Mouse (Mus musculus): ENCODE measurements at regions not wholly inside any gene's neighbourhood (a gene's known extent, or its start where the extent isn't known, plus 50 kb on each side); places are given as distances from the start of the nearest gene placed in this dataset.

- H3K27me3 ChIP-seq (ENCODE audit: control insufficient read depth, insufficient read depth, low read length) = no peaks in the 10 kb centered on the region
- TF ChIP-seq EP300 (IDR thresholded peaks at IDR 0.05; ENCODE audit: insufficient read depth, low read depth, low read length) (no peak), POLR2A (IDR thresholded peaks at IDR 0.05; ENCODE audit: insufficient read depth, low read depth, low read length) (no peak), CTCF (IDR thresholded peaks at IDR 0.05) (no peak)
- no peak overlapping the region for H3K9ac ChIP-seq (ENCODE audit: low read depth, low read length)
- no peaks in the 10 kb centered on the region for H3K79me2 ChIP-seq (replicated peaks; ENCODE audit: control insufficient read depth, insufficient read depth, low read length)
- no peak for DNase-seq
- intact Hi-C loops (cut with DNase I) = no loop called here
- WGBS = 74% methylated on average over 5 of the region's 5 CpGs
- no peak overlapping the region for H3K27ac ChIP-seq
- H3K4me1 ChIP-seq (ENCODE audit: control insufficient read depth, insufficient read depth, low read length) = no peaks in the 10 kb centered on the region
- no peak overlapping the region for H3K4me3 ChIP-seq
- no peaks in the 10 kb centered on the region for H3K36me3 ChIP-seq (ENCODE audit: control insufficient read depth, insufficient read depth, low read length)
Observed at GRCm38 (mm10) chr6:73626451-73626850, 157.0 kb upstream of the 4931417E11Rik start.

GRCm38 (mm10) chr6:73624211-73624610, 154.7 kb upstream of the 4931417E11Rik start:
- H3K9ac ChIP-seq (ENCODE audit: low read depth, low read length) = no peak overlapping the region
- TF ChIP-seq EP300 (IDR thresholded peaks at IDR 0.05; ENCODE audit: insufficient read depth, low read depth, low read length) (no peak), POLR2A (IDR thresholded peaks at IDR 0.05; ENCODE audit: insufficient read depth, low read depth, low read length) (no peak), CTCF (IDR thresholded peaks at IDR 0.05) (no peak)
- no peaks in the 10 kb centered on the region for H3K27me3 ChIP-seq (ENCODE audit: control insufficient read depth, insufficient read depth, low read length)
- intact Hi-C loops (cut with DNase I) = no loop called here
- 82% methylated on average over 1 of the region's 1 CpGs for WGBS
- no peaks in the 10 kb centered on the region for H3K79me2 ChIP-seq (replicated peaks; ENCODE audit: control insufficient read depth, insufficient read depth, low read length)
- H3K4me3 ChIP-seq = no peak overlapping the region
- H3K27ac ChIP-seq = no peak overlapping the region
- no peak for DNase-seq
- no peaks in the 10 kb centered on the region for H3K36me3 ChIP-seq (ENCODE audit: control insufficient read depth, insufficient read depth, low read length)
- H3K4me1 ChIP-seq (ENCODE audit: control insufficient read depth, insufficient read depth, low read length) = no peaks in the 10 kb centered on the region

GRCm38 (mm10) chr6:73621839-73622426, 152.5 kb upstream of the 4931417E11Rik start:
- Histone ChIP-seq H3K4me3 (no peak overlapping the region), H3K36me3 (ENCODE audit: control insufficient read depth, insufficient read depth, low read length) (no peaks in the 10 kb centered on the region), H3K4me1 (ENCODE audit: control insufficient read depth, insufficient read depth, low read length) (no peaks in the 10 kb centered on the region), H3K27ac (no peak overlapping the region), H3K27me3 (ENCODE audit: control insufficient read depth, insufficient read depth, low read length) (no peaks in the 10 kb centered on the region), H3K9ac (ENCODE audit: low read depth, low read length) (no peak overlapping the region), H3K79me2 (replicated peaks; ENCODE audit: control insufficient read depth, insufficient read depth, low read length) (no peaks in the 10 kb centered on the region)
- no peak for TF ChIP-seq EP300 (IDR thresholded peaks at IDR 0.05; ENCODE audit: insufficient read depth, low read depth, low read length)
- no peak for TF ChIP-seq CTCF (IDR thresholded peaks at IDR 0.05)
- TF ChIP-seq POLR2A (IDR thresholded peaks at IDR 0.05; ENCODE audit: insufficient read depth, low read depth, low read length) = no peak
- no peak for DNase-seq
- intact Hi-C loops (cut with DNase I) = no loop called here
- 78% methylated on average over 4 of the region's 4 CpGs for WGBS

DNA sequence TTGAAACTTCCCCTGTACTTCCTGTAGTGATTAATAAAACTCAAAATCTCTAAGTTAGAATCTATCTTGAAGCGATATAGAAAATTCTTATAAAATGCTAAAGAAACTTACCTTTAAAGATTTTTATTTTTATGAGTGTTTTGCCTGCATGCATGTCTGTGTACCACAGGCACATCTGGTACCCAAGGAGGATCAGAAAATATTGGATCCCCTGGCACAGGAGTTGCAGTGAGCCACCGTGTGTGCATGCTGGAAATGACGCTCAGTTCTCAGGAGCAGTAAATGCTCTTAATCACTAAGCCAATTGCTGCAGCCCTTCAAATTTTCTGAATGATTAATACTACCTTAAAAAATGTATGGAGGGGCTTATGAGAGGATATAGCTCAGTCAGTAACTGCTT, 142.8 kb upstream of the 4931417E11Rik start:
- Histone ChIP-seq H3K4me3 (no peak overlapping the region), H3K9ac (ENCODE audit: low read depth, low read length) (no peak overlapping the region), H3K79me2 (replicated peaks; ENCODE audit: control insufficient read depth, insufficient read depth, low read length) (no peaks in the 10 kb centered on the region), H3K27ac (no peak overlapping the region), H3K4me1 (ENCODE audit: control insufficient read depth, insufficient read depth, low read length) (no peaks in the 10 kb centered on the region), H3K36me3 (ENCODE audit: control insufficient read depth, insufficient read depth, low read length) (no peaks in the 10 kb centered on the region), H3K27me3 (ENCODE audit: control insufficient read depth, insufficient read depth, low read length) (no peaks in the 10 kb centered on the region)
- intact Hi-C loops (cut with DNase I) = no loop called here
- 62% methylated on average over 3 of the region's 3 CpGs for WGBS
- TF ChIP-seq EP300 (IDR thresholded peaks at IDR 0.05; ENCODE audit: insufficient read depth, low read depth, low read length) (no peak), POLR2A (IDR thresholded peaks at IDR 0.05; ENCODE audit: insufficient read depth, low read depth, low read length) (no peak)
- DNase-seq = no peak

GRCm38 (mm10) chr6:73611839-73612238, 142.4 kb upstream of the 4931417E11Rik start:
- Histone ChIP-seq H3K36me3 (ENCODE audit: control insufficient read depth, insufficient read depth, low read length) (no peaks in the 10 kb centered on the region), H3K4me1 (ENCODE audit: control insufficient read depth, insufficient read depth, low read length) (no peaks in the 10 kb centered on the region), H3K4me3 (no peak overlapping the region), H3K9ac (ENCODE audit: low read depth, low read length) (no peak overlapping the region), H3K27ac (no peak overlapping the region), H3K27me3 (ENCODE audit: control insufficient read depth, insufficient read depth, low read length) (no peaks in the 10 kb centered on the region), H3K79me2 (replicated peaks; ENCODE audit: control insufficient read depth, insufficient read depth, low read length) (no peaks in the 10 kb centered on the region)
- no peak for DNase-seq
- intact Hi-C loops (cut with DNase I) = no loop called here
- TF ChIP-seq POLR2A (IDR thresholded peaks at IDR 0.05; ENCODE audit: insufficient read depth, low read depth, low read length) = no peak
- TF ChIP-seq EP300 (IDR thresholded peaks at IDR 0.05; ENCODE audit: insufficient read depth, low read depth, low read length) = no peak
- TF ChIP-seq CTCF (IDR thresholded peaks at IDR 0.05) = no peak
- WGBS = 81% methylated on average over 6 of the region's 6 CpGs

DNA sequence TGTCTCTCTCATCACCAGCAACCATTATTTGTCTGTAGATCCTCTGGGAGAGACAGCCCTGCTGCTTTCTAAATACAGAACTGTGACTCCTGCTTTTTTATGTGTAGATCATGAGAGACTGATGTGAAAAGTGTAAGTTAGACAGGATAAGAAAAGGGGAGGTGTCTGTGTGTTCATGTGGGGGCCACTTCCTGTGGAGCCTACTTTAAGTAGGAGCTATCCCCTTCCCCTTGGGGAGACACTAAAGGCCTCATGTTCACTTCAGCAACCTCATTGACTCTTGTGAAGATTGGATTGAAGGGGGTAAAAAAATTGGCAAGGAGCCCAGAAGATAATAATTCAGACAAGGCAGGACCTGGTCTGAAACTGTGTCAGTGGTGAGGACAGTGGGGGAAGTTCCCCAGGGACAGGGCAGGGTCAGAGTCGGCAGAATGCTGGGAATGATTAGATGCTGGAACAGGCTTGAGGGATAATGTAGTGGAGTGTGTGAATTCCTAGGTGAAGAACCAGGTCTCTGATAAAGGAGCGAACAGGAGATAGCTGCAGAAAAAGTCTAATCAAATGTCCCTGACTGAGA, 140.7 kb upstream of the 4931417E11Rik start:
- Histone ChIP-seq H3K9ac (ENCODE audit: low read depth, low read length) (no peak overlapping the region), H3K36me3 (ENCODE audit: control insufficient read depth, insufficient read depth, low read length) (no peaks in the 10 kb centered on the region), H3K27me3 (ENCODE audit: control insufficient read depth, insufficient read depth, low read length) (no peaks in the 10 kb centered on the region), H3K4me1 (ENCODE audit: control insufficient read depth, insufficient read depth, low read length) (no peaks in the 10 kb centered on the region), H3K4me3 (no peak overlapping the region), H3K27ac (no peak overlapping the region), H3K79me2 (replicated peaks; ENCODE audit: control insufficient read depth, insufficient read depth, low read length) (no peaks in the 10 kb centered on the region)
- intact Hi-C loops (cut with DNase I) = no loop called here
- TF ChIP-seq POLR2A (IDR thresholded peaks at IDR 0.05; ENCODE audit: insufficient read depth, low read depth, low read length) (no peak), CTCF (IDR thresholded peaks at IDR 0.05) (no peak), EP300 (IDR thresholded peaks at IDR 0.05; ENCODE audit: insufficient read depth, low read depth, low read length) (no peak)
- 8% methylated on average over 2 of the region's 2 CpGs for WGBS
- DNase-seq = no peak
